Mouse (Mus musculus) spleen, embryonic (tissue): ENCODE measurements around the gene Eif2s3y.

Experiments used
- CTCF ChIA-PET: fragments of 350-600 bp; sonication (Branson Sonifier 250); formaldehyde crosslinking; loops from one replicate; lab custom pipeline; 2022; lab: Charles Lee

The Eif2s3y gene

DNA sequence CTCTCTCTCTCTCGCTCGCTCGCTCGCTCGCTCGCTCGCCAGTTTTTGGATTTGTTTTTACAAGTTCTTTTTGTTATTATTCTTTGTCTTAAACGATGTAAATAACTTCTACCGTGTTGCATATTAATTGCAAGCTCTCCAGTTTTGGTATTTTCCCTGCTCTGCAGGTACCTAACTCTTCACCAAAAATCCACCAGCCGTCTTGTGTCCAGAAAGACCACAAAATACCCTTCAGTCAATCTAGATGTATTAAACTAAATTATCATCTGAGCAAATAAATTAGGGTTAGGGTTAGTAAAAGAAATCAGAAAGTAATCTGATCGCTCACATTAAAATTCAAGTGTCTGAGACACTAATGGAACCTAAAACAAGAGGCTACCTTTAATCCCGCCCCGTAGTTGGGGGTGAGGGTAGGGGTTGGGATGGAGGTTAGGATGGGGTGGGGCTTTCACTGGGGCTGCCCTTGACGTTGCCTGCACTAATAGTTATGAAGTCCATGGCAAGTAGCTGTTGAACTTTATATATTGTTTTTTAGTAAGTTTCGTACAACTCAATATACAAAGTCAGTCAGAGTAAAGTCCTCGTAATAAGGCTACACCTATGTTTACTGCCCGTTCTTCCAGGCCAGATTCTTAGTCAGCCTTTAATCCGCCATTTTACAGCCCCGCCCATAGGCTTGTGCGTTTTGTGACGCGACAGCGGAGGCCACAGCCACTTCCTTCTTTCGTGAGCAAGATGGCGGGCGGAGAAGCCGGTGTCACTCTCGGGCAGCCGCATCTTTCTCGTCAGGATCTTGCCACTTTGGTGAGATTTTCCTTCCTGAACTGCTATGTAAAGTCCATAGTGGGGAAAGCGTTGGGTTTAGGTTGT is at the start of gene Eif2s3y:
Gene Eif2s3y (plus strand): TSS at position 662 of the 870 bp plus-strand sequence.
- CTCF ChIA-PET = interaction anchor here (0.6 kb wide), 1 partner anchor 92 kb away, joined by 17 read pairs; no protein-coding TSS in a partner anchor
